Mouse (Mus musculus) embryonic facial prominence, embryonic 12.5 days (tissue): Measurements from ENCODE around the gene Nrap. TPM values are rescaled to one million over a fixed set of nuclear protein-coding genes. Genes with fewer than 3 reads are reported as not detected.
"Not testable (repeated sequence)": the region's sequence is repeated elsewhere in the genome, so short reads cannot be mapped to it uniquely, and the experiment has no call there.

ENCODE experiments used
- ATAC-seq: fragments of 200-750 bp; cut with Nextera tagmentation; 2 replicates; pipeline ENCODE4 v1.8.0; 2017; ENCODE audit not compliant: insufficient number of reproducible peaks, insufficient read depth, low FRiP score, low TSS enrichment
- H3K27ac ChIP-seq: fragments of 300-500 bp; sonication (generic); 2 replicates; pipeline ENCODE4 v1.5.1; 2016; ENCODE audit warnings: mild to moderate bottlenecking
- H3K27me3 ChIP-seq: fragments of 300-500 bp; sonication (generic); 2 replicates; pipeline ENCODE4 v1.6.1; 2016; ENCODE audit warnings: mild to moderate bottlenecking, moderate library complexity
- H3K36me3 ChIP-seq: fragments of 300-500 bp; sonication (generic); 2 replicates; pipeline ENCODE4 v1.6.1; 2016; ENCODE audit warnings: mild to moderate bottlenecking
- H3K4me1 ChIP-seq: fragments of 300-500 bp; sonication (generic); 2 replicates; pipeline ENCODE4 v1.6.1; 2016
- H3K4me2 ChIP-seq: fragments of 300-500 bp; sonication (generic); replicated peaks from 2 replicates; pipeline ENCODE4 v1.6.1; 2016; ENCODE audit warnings: mild to moderate bottlenecking, moderate library complexity
- H3K4me3 ChIP-seq: fragments of 300-500 bp; sonication (generic); 2 replicates; pipeline ENCODE4 v1.5.1; 2016; ENCODE audit warnings: mild to moderate bottlenecking
- H3K9ac ChIP-seq: fragments of 300-500 bp; sonication (generic); 2 replicates; pipeline ENCODE4 v1.6.1; 2016; ENCODE audit warnings: mild to moderate bottlenecking, moderate library complexity
- H3K9me3 ChIP-seq: fragments of 300-500 bp; sonication (generic); 2 replicates; pipeline ENCODE4 v1.6.1; 2016; ENCODE audit warnings: mild to moderate bottlenecking, moderate library complexity
- WGBS: fragments of 180-500 bp; shearing (Covaris S2); methylation state at CpG from one replicate; pipeline ENCODE4 v1.1.7; 2016; 5-methylcytosine and 5-hydroxymethylcytosine counted together
- polyA plus RNA-seq: library from polyadenylated mRNA; unstranded; fragments of >200 nt; fragmentation: Nextera tagmentation; extraction: Ambion mirVana; gene quantifications from 2 replicates; pipeline ENCODE4 v1.2.1, GENCODE M21; 2016

Nrap gene
- polyA plus RNA-seq, 1 experiment from 2014 or later, result 0.19 TPM

DNA sequence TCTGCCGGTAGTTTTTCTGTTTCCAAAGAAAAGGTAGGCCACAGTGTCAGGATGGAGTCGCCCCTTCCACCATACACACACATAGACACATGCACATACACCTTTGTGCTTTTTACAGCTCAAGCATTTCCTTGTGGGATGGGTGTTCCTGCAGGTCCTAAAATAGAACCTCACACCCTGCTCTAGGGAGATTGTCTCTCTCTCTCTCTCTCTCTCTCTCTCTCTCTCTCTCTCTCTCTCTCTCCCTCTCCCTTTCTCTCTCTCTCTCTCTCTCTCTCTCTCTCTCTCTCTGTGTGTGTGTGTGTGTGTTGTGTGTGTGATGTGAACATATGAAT is 32.5 kb downstream of the Nrap start:
- H3K36me3 ChIP-seq, H3K9me3 ChIP-seq, H3K27me3 ChIP-seq, H3K4me3 ChIP-seq, H3K4me1 ChIP-seq, H3K9ac ChIP-seq, H3K27ac ChIP-seq, ATAC-seq, H3K4me2 ChIP-seq: not testable (repeated sequence)
- WGBS, result 79% methylated on average over 2 of the region's 2 CpGs

- Histone ChIP-seq H3K4me2 (peak overlapping the region; percentile 19; the same call in 1 of the 2 replicates), H3K27ac (no peak overlapping the region), H3K9ac (no peak overlapping the region), H3K27me3 (no peaks in the 10 kb centered on the region), H3K36me3 (no peaks in the 10 kb centered on the region), H3K4me3 (no peak overlapping the region), H3K9me3 (no peaks in the 10 kb centered on the region), H3K4me1 (no peaks in the 10 kb centered on the region)
- 36% methylated on average over 17 of the region's 17 CpGs for WGBS
- ATAC-seq, result no peak
Measured at GRCm38 (mm10) chr19:56356480-56357373, 33.1 kb downstream of the Nrap start.

DNA sequence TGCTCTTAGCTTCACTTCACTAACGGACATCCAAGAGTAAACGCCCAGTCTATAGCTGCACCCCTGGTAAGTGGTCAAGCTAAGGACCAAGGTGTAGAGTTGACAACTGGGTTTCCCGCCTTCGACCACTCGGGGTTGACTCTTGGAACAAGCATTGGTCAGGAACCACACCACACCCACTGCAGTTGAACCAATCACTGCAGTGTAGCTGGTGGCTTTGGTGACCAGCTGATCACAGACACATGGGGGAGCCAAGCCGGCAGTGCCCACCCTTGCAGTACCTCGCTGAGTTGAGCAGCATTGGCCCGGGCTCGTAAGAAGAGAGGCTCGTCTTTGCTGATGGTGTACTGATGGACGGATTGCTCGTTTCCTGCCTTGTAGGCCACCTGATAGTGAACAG is 34.6 kb downstream of the Nrap start:
- Histone ChIP-seq H3K9ac (no peak overlapping the region), H3K4me3 (no peak overlapping the region), H3K4me1 (no peaks in the 10 kb centered on the region), H3K27me3 (no peaks in the 10 kb centered on the region), H3K4me2 (no peak overlapping the region), H3K36me3 (no peaks in the 10 kb centered on the region), H3K9me3 (no peaks in the 10 kb centered on the region), H3K27ac (no peak overlapping the region)
- no peak for ATAC-seq
- 78% methylated on average over 12 of the region's 12 CpGs for WGBS

- no peaks in the 10 kb centered on the region for H3K27me3 ChIP-seq
- H3K9ac ChIP-seq, result no peak overlapping the region
- WGBS, result 80% methylated on average over 10 of the region's 10 CpGs
- no peaks in the 10 kb centered on the region for H3K9me3 ChIP-seq
- H3K4me1 ChIP-seq, result no peaks in the 10 kb centered on the region
- no peak overlapping the region for H3K4me3 ChIP-seq
- no peak overlapping the region for H3K4me2 ChIP-seq
- no peak overlapping the region for H3K27ac ChIP-seq
- no peak for ATAC-seq
- H3K36me3 ChIP-seq, result no peaks in the 10 kb centered on the region
Measured at GRCm38 (mm10) chr19:56353689-56354088, 36.1 kb downstream of the Nrap start.

- Histone ChIP-seq H3K4me2 (no peak overlapping the region), H3K9ac (no peak overlapping the region), H3K27me3 (no peaks in the 10 kb centered on the region), H3K4me3 (no peak overlapping the region), H3K36me3 (no peaks in the 10 kb centered on the region), H3K9me3 (no peaks in the 10 kb centered on the region), H3K27ac (no peak overlapping the region), H3K4me1 (0 out of 2 replicates have a peak, but pooled peaks cover under 1% of the 10 kb centered on the region)
- 28% methylated on average over 6 of the region's 6 CpGs for WGBS
- ATAC-seq, result no peak
Measured at GRCm38 (mm10) chr19:56349295-56349694, 40.5 kb downstream of the Nrap start.

DNA sequence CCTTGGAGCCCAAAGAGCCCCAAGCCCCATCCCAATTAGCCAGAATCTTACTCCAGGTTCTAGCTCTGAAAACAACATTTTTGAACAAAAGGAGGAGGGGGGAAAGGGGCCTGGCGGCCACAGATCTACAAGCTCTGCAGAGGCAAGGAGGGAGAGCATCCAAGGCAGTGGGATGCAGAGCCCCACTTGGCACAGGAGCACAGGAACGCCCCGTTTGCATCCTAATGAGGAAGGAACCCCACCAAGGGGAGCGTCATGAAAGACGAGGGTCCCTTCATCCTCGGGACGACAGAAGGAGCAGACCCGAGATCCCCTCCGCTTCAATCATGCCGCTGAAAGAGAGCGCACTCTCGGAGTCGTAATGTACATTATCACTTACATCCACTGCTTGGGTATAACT is 43.1 kb downstream of the Nrap start:
- no peaks in the 10 kb centered on the region for H3K27me3 ChIP-seq
- no peak overlapping the region for H3K4me2 ChIP-seq
- WGBS, result 50% methylated on average over 13 of the region's 13 CpGs
- no peak overlapping the region for H3K27ac ChIP-seq
- H3K9ac ChIP-seq, result no peak overlapping the region
- no peaks in the 10 kb centered on the region for H3K9me3 ChIP-seq
- no peak for ATAC-seq
- H3K36me3 ChIP-seq, result no peaks in the 10 kb centered on the region
- H3K4me1 ChIP-seq, result 0 out of 2 replicates have a peak, but pooled peaks cover 3% of the 10 kb centered on the region
- H3K4me3 ChIP-seq, result no peak overlapping the region

- H3K9ac ChIP-seq, result no peak overlapping the region
- H3K4me1 ChIP-seq, result 0 out of 2 replicates have a peak, but pooled peaks cover 3% of the 10 kb centered on the region
- H3K27ac ChIP-seq, result no peak overlapping the region
- H3K4me2 ChIP-seq, result no peak overlapping the region
- H3K4me3 ChIP-seq, result no peak overlapping the region
- no peak for ATAC-seq
- H3K9me3 ChIP-seq, result no peaks in the 10 kb centered on the region
- 72% methylated on average over 3 of the region's 3 CpGs for WGBS
- H3K36me3 ChIP-seq, result no peaks in the 10 kb centered on the region
- H3K27me3 ChIP-seq, result no peaks in the 10 kb centered on the region
Measured at GRCm38 (mm10) chr19:56346016-56346415, 43.8 kb downstream of the Nrap start.

GRCm38 (mm10) chr19:56343869-56344563 is 45.8 kb downstream of the Nrap start:
- ATAC-seq, result no peak
- Histone ChIP-seq H3K4me1 (0 out of 2 replicates have a peak, but pooled peaks cover 3% of the 10 kb centered on the region), H3K4me3 (no peak overlapping the region), H3K9me3 (no peaks in the 10 kb centered on the region), H3K9ac (no peak overlapping the region), H3K36me3 (no peaks in the 10 kb centered on the region), H3K27me3 (no peaks in the 10 kb centered on the region; the same call in 1 of the 2 replicates), H3K27ac (no peak overlapping the region), H3K4me2 (no peak overlapping the region)
- WGBS, result 54% methylated on average over 26 of the region's 26 CpGs

GRCm38 (mm10) chr19:56342006-56342405 is 47.8 kb downstream of the Nrap start:
- Histone ChIP-seq H3K4me2 (no peak overlapping the region), H3K9me3 (no peaks in the 10 kb centered on the region), H3K4me3 (no peak overlapping the region), H3K9ac (no peak overlapping the region), H3K4me1 (0 out of 2 replicates have a peak, but pooled peaks cover 3% of the 10 kb centered on the region), H3K27me3 (peaks cover 2% of the 10 kb centered on the region; the same call in 1 of the 2 replicates), H3K27ac (no peak overlapping the region), H3K36me3 (no peaks in the 10 kb centered on the region)
- ATAC-seq, result no peak
- 85% methylated on average over 8 of the region's 8 CpGs for WGBS

DNA sequence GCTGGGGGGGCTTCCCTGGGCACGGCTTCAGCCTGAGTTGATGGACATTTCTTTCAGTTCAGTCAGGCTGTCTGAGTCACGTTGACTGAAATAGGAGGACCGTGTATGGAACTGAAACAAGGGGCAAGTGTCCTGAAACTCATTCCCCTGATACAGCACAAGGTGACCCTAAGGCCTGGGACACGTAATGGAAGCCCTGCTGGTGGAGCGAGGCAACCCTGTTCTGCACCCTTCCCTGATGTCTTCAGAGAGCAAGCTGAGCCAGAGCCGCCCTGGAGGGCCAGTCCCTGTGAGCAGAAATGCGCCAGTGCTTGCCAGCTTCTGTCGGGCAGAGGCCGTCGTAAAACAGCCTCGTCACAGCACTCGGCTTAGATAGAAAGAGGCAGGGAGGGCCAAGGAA is 53.0 kb downstream of the Nrap start:
- H3K9ac ChIP-seq, result no peak overlapping the region
- no peak overlapping the region for H3K27ac ChIP-seq
- H3K9me3 ChIP-seq, result no peaks in the 10 kb centered on the region
- H3K27me3 ChIP-seq, result peaks cover 5% of the 10 kb centered on the region; the same call in 1 of the 2 replicates
- no peaks in the 10 kb centered on the region for H3K36me3 ChIP-seq
- H3K4me3 ChIP-seq, result no peak overlapping the region
- H3K4me2 ChIP-seq, result no peak overlapping the region
- ATAC-seq, result no peak
- no peaks in the 10 kb centered on the region for H3K4me1 ChIP-seq
- 72% methylated on average over 12 of the region's 12 CpGs for WGBS

DNA sequence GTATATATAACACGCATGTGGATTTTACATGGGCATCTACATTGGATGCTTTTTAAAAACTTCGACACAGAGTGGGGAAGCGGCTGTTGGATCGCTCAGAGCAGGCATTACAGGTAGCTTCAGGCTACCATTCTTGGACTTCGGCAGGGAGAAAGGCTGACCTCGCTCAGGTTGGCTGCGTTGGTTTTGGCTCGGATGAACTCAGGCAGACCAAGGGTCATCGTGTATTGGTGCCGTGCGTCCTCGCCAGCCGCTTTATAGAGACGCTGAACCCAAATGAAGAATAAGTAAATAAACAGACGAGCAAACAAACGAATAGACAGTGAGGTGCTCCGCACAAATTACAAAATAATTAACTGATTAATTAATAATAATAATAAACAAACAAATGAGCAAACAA is 53.5 kb downstream of the Nrap start:
- no peak overlapping the region for H3K27ac ChIP-seq
- H3K9me3 ChIP-seq, result no peaks in the 10 kb centered on the region
- no peak overlapping the region for H3K9ac ChIP-seq
- 91% methylated on average over 17 of the region's 17 CpGs for WGBS
- H3K27me3 ChIP-seq, result peaks cover 5% of the 10 kb centered on the region; the same call in 1 of the 2 replicates
- H3K4me1 ChIP-seq, result no peaks in the 10 kb centered on the region
- H3K4me2 ChIP-seq, result no peak overlapping the region
- no peaks in the 10 kb centered on the region for H3K36me3 ChIP-seq
- ATAC-seq, result no peak
- H3K4me3 ChIP-seq, result no peak overlapping the region
